Mouse (Mus musculus) gastrocnemius, adult 8-10 months (tissue): Measurements from ENCODE around the gene Ttc6. TPM values are rescaled to one million over a fixed set of nuclear protein-coding genes. Genes with fewer than 3 reads are reported as not detected.

Source experiments
- DNase-seq, 2 experiments: peaks; one replicate each; pipeline ENCODE4 v3.0.0; 2022; ENCODE audit warnings: low spot score in 2 of 2
- total RNA-seq, 4 experiments: library from RNA; stranded (reverse); gene quantifications; 2 replicates each; pipeline ENCODE4 v1.2.4; 2022

Gene Ttc6
- total RNA-seq, 4 experiments from 2014 or later: not detected

DNA sequence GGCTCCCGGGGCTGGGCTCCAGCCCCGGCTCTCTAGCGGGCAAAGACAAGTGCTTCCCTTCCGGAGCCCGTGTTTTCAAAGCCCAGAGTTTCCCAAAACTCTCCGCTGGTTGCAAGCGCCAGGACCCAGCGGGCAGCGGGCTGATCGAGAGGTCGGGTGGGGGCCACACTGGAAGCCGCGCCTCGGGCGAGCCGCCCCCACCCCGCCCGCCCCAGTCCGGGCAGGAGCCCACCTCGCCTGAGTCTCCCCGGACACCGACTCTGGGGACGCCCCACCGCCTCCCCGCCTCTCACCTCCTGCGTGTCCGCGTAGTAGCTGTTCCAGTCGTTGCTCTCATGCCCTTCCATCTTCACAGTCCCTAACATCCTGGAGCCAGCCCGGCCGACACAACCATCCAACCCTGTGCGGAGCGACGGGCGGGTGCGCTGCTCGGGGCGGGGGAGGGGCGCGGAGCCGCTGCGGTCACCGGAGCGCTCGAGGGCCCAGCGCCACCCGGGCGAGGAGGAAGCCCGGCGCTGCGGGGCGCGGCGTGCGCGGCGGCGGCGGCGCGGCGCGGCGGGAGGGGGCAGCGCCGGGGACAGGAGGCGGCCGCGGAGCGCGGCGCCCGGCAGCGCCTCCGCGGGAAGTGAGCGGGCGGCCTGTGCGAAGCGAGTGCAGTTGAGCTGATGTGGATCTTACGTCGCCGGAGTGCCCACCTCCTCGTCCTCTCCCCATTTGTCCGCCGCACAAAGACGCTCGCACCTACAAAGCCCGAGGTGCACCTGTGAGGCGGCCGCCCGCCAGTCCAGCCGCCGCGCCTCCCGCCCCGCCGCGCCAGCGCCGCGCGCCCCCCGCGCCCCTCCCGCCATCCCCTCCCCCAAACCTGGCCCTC, 18.3 kb upstream of the Ttc6 start:
- DNase-seq: no peak

GRCm38 (mm10) chr12:57546415-57547201, 17.3 kb upstream of the Ttc6 start, which contains the start of gene Foxa1:
Foxa1 (minus strand) TSS chr12:57546916.
- no peak for DNase-seq

DNA sequence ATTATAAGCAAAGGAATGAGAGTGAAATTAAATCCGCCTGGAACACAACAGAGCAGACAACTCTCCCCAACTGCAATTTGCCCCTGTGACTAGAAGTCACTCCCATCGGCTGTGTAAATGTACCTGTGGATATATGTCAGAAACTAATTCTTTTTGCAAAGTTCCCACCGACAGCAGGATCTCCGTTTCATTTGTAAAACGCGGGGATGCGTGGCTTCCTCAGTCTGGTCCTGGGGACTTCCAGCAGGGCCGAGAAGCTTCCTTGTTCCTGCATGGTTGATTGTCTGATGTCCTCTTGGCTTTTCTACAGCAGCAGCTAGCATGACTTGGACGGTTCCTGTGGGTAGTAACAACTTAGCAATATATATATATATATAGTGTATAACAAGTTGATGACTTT, 16.0 kb upstream of the Ttc6 start:
- no peak for DNase-seq

DNA sequence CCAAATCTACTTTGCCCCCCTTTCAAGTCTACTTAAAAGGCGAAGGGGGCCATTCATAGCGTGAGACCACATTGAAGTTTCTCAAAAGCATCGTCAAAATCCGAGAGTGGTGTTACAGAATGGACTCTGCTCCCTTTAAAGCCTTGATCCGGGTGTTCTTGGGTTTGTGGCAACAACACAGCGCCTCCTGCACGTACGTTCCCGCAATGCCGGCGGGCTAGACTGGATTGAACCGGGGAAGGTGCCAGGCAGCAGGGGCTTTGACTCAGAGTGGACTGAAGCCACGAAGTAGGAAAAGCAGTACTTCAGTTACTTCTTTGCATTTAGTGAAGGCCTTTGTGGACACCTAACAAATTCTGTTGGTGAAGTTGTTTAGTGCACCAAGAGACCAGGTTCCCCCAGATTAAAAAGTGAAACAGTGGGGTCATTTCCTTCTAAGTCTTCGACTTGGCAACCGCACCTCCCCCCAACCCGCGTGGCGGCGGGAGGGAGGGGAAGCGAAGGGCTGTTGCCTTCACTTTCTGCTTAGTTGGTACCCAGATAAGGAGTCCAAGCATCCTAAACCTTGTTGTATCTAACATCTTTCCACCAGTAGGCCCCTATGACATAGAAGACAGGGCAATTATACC, 15.4 kb upstream of the Ttc6 start:
- no peak for DNase-seq

DNA sequence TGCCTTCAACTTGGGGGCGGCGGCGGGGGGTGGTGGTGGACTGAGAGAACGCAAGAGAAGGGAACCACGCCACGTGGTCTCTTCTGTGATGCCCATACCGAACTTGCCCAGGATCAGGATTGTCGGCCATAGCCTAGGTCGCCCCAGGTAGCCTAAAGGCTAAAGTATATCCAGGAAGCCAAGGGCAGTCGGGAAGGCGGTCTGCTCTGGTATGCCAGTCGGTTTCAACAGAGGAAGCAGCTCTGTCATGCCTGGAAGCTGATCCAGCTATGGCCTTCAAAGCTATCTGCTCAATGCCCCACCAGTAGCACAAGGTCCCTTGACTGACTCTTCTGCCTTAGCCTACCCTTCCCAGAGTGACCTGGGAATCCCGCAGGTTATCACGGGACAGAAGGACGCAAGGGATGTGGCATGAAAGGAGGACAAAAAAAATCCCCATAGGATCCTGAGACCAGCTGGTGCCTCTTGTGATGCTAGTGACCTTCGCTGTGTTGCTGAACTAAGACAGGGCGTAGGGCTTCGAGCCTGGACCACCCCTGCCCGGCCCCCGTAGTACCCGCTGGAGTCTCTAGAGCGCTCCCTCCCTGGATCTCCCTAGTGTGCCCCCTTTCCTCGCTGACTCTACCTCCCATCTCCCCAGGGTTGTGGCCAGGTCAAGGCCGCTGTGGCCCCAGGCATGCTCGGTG, 14.8 kb upstream of the Ttc6 start:
- no peak for DNase-seq

DNA sequence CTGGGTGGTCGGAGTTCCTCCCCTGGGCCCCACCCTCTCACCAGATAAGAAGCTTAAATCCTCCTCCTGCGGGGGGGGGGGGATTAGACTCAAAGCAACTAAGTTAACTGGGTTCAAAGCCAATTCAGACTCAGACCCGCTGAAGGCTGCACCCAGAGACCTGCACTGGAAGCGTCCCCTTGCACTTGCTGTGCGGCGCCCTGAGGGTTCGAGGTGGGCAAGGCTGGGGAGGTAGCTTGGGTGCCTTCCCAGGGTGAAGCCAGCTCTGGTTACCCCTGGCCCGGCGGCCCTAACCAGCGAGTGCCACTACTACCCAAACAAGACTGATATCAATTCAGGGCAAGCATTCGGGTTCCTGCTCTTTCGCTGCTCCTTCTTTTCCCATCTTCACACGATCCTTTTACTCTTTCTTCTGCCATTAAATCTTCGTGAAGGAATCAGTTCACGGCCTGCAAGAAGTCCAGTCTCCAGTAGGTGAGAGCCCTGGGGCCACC, 14.2 kb upstream of the Ttc6 start:
- no peak for DNase-seq

DNA sequence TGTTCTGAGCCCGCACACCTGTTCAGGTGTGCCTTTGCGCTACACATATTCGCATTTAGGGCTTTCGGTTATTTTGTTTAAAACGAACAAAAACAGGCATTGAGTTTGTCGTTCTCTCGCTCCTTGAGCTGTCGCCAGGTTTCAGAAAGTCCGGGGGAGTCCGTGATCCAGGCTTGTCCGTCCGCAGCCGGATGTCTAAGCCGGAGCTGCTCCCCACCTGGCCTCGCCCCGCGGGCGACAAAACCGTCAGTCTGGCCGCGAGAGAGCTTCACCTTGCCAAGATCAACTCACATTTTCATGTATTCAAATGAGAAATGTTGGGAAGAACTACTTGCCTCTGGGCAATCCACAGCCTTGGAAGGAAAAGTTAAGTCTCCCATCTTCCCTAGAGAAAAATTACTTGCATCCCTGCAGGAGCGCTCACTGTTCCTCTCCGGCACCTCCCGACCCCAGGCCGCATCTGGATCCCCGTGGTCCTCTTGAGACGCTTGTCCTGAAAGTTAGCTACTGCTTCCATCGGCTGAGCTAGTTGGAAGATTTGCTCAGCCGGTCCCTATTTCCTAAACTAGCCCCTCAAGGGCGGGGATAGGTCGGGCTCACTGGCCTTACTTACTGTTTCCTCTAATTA, 13.6 kb upstream of the Ttc6 start:
- DNase-seq: no peak

DNA sequence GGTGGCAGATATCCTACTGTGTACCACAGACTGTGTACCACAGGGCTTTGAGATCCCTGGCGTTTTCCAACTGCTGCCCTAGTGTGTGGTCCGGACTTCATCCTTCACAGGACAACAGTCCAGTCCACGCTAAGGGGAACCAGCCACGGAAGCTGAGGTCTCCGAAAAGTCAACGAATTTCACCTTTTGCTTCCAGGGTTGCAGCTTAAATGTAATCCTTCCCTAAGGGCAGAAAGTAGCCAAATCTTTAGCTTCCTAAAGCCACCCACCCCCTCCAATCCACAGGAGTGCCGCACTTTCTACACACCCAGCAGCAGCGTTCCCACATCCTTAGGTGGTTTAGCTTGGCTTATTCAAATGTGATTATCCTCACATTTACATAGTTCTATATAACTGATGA, 13.0 kb upstream of the Ttc6 start:
- DNase-seq: no peak

- no peak for DNase-seq
Measured at GRCm38 (mm10) chr12:57552286-57552685, 11.6 kb upstream of the Ttc6 start.

DNA sequence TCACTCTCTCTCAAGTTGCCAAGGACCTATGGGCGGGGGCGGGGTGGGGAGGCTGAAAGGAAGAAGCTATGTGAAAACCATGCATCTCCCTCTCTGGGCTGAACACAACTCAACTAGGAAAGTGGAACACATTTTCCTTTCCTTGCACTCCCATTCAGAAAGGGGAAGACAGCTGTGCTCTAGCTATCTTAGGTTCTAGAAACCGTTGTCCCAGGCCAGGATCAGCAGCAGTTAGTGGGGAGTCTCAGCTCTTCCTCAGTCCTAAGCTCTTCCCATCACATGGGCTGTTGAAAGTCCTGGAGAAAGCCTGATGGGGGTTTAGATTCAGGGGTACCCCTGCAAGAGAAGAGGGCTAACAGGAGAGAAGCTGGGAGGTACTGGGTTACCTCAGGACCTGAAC, 9.8 kb upstream of the Ttc6 start:
- DNase-seq: no peak

GRCm38 (mm10) chr12:57571773-57572172, 7.9 kb downstream of the Ttc6 start:
- no peak for DNase-seq

- no peak for DNase-seq
Measured at GRCm38 (mm10) chr12:57572415-57572814, 8.5 kb downstream of the Ttc6 start.

- DNase-seq: no peak
Measured at GRCm38 (mm10) chr12:57575931-57576628, 12.2 kb downstream of the Ttc6 start.

DNA sequence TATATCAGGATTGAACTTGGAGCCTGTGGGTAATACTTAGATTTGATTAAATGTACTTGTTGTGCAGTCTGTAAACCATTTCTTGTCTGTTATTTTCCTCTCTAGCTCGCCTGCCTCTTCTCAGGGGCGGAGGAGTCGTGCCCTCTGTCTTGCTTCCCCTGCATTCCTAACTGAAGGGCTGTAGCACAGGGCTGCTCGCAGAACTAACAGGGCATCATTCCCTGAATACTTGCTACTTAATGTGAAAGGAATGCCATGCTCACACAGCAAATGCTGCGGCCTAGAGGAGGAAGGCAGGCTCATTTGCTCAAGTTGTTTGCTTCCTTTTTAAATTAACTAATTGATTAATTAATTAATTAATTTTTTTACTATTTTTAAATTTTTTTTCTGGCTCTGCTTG, 43.7 kb downstream of the Ttc6 start:
- no peak for DNase-seq

DNA sequence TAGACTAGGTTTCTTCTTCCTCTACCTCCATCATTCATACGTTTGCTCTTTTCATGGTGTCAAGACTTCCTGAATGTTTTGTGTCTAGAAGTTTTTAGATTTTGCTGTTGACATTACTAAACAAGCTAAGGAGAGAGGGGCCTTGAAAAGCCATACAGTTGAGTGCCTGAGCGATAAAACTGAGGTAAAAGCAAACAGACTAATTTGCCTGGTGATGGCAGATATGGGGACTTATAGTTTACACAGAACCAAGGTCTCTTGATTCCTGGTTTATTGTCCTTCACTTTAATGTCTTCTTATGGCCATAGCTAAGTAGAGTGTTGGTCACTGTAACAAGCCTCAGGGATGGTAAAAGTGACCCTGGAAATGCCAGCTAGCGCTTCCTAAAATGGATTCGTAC, 51.2 kb downstream of the Ttc6 start:
- DNase-seq: no peak

DNA sequence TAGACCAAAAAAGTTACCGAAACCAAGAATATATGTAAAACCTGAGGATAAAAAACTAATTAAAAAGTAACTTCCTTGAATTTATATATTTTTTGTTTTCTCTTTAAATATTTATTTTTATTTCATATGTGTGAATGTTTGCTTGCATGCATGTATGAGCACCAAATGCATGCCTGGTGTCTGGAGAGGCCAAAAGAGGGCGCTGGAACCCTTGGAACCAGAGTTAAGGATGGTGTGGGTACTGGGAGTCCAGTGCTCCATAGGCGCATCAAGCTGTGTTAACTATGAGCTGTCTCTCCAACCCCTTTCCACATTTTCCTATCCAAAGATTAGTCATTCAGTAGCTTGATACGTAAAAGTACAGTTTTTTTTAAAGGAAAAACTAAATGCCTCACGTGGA, 58.1 kb downstream of the Ttc6 start:
- DNase-seq: no peak

GRCm38 (mm10) chr12:57623264-57623663, 59.4 kb downstream of the Ttc6 start:
- DNase-seq: no peak

- DNase-seq: no peak
Measured at GRCm38 (mm10) chr12:57624011-57624608, 60.2 kb downstream of the Ttc6 start.

GRCm38 (mm10) chr12:57650011-57650410, 86.1 kb downstream of the Ttc6 start:
- DNase-seq: no peak

DNA sequence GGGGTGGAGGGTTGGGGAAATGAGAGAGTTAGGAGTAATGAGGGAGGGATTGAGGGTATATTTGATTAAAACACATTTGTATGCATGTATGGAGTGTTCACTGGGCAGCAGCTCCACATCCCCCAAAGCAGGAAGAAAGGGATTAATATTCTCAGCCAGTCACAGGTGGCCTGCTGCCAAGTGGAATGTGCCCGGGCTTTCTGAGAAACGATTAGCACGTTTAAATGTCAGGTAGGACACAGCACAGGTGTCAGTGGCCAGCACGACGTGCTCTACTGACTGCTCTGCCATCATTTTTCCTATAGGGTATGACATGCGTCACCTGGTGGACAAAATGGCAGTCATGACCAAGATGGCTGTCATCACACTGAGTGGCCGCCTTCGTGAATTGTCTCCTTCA, 86.8 kb downstream of the Ttc6 start:
- DNase-seq: no peak
